Mouse (Mus musculus) heart, postnatal 0 days (tissue): ENCODE results near the gene Ssh2.

ENCODE experiments used
- CTCF ChIP-seq: IDR thresholded peaks from 2 replicates; pipeline ENCODE4 v1.5.1; 2016; ENCODE audit warnings: antibody characterized with exemption, control low read depth, low read depth
- EP300 ChIP-seq: IDR thresholded peaks from 2 replicates; pipeline ENCODE4 v1.6.1; 2016; ENCODE audit warnings: antibody characterized with exemption, low read depth

GRCm38 (mm10) chr11:77216761-77217130 lies 659 bp downstream of the Ssh2 start:
- no peak for TF ChIP-seq EP300
- no peak for TF ChIP-seq CTCF
